Mouse (Mus musculus): ENCODE measurements around the gene Ube2ql1. TPM values are rescaled to one million over a fixed set of nuclear protein-coding genes. Genes with fewer than 3 reads are reported as not detected.

Gene Ube2ql1
- polyA plus RNA-seq, 1 experiment from 2014 or later, result 1.4 TPM

- no peak overlapping the region for H3K9ac ChIP-seq (ENCODE audit: low read depth, low read length)
- H3K9me3 ChIP-seq (replicated peaks; ENCODE audit: control insufficient read depth, low read length), result no peaks in the 10 kb centered on the region
- no peaks in the 10 kb centered on the region for H3K4me1 ChIP-seq (ENCODE audit: control insufficient read depth, insufficient read depth, low read length)
- H3K27ac ChIP-seq (ENCODE audit: low read depth, low read length), result no peak overlapping the region
- no peak for ATAC-seq (replicated peaks; ENCODE audit: insufficient number of reproducible peaks, low FRiP score, low TSS enrichment)
- no peaks in the 10 kb centered on the region for H3K27me3 ChIP-seq (ENCODE audit: control insufficient read depth, insufficient read depth, low read length)
- H3K4me3 ChIP-seq (ENCODE audit: low read depth, low read length), result no peak overlapping the region
- H3K4me2 ChIP-seq, result no peak overlapping the region
- no peaks in the 10 kb centered on the region for H3K36me3 ChIP-seq (ENCODE audit: control insufficient read depth, insufficient read depth, low read length)
- 66% methylated on average over 2 of the region's 2 CpGs for WGBS (ENCODE audit: insufficient replicate concordance)
Observed at GRCm38 (mm10) chr13:69752875-69753274, 13.2 kb upstream of the Ube2ql1 start.

GRCm38 (mm10) chr13:69751510-69751909 is 11.8 kb upstream of the Ube2ql1 start:
- ATAC-seq (replicated peaks; ENCODE audit: insufficient number of reproducible peaks, low FRiP score, low TSS enrichment), result 0 out of 2 replicates have a peak, but pooled peaks have one; percentile 49
- H3K4me1 ChIP-seq (ENCODE audit: control insufficient read depth, insufficient read depth, low read length), result no peaks in the 10 kb centered on the region
- peak overlapping the region; percentile 29 for H3K4me2 ChIP-seq
- no peaks in the 10 kb centered on the region for H3K9me3 ChIP-seq (replicated peaks; ENCODE audit: control insufficient read depth, low read length)
- no peak overlapping the region for H3K9ac ChIP-seq (ENCODE audit: low read depth, low read length)
- peak overlapping the region; percentile 35; the same call in 1 of the 2 replicates for H3K27ac ChIP-seq (ENCODE audit: low read depth, low read length)
- WGBS (ENCODE audit: insufficient replicate concordance), result 61% methylated on average over 6 of the region's 6 CpGs
- H3K36me3 ChIP-seq (ENCODE audit: control insufficient read depth, insufficient read depth, low read length), result no peaks in the 10 kb centered on the region
- H3K4me3 ChIP-seq (ENCODE audit: low read depth, low read length), result no peak overlapping the region
- H3K27me3 ChIP-seq (ENCODE audit: control insufficient read depth, insufficient read depth, low read length), result no peaks in the 10 kb centered on the region

- H3K4me2 ChIP-seq, result no peak overlapping the region
- H3K36me3 ChIP-seq (ENCODE audit: control insufficient read depth, insufficient read depth, low read length), result no peaks in the 10 kb centered on the region
- WGBS (ENCODE audit: insufficient replicate concordance), result 72% methylated on average over 4 of the region's 4 CpGs
- H3K27me3 ChIP-seq (ENCODE audit: control insufficient read depth, insufficient read depth, low read length), result no peaks in the 10 kb centered on the region
- H3K4me1 ChIP-seq (ENCODE audit: control insufficient read depth, insufficient read depth, low read length), result no peaks in the 10 kb centered on the region
- H3K9ac ChIP-seq (ENCODE audit: low read depth, low read length), result no peak overlapping the region
- no peak overlapping the region for H3K27ac ChIP-seq (ENCODE audit: low read depth, low read length)
- H3K4me3 ChIP-seq (ENCODE audit: low read depth, low read length), result no peak overlapping the region
- no peaks in the 10 kb centered on the region for H3K9me3 ChIP-seq (replicated peaks; ENCODE audit: control insufficient read depth, low read length)
- no peak for ATAC-seq (replicated peaks; ENCODE audit: insufficient number of reproducible peaks, low FRiP score, low TSS enrichment)
Observed at GRCm38 (mm10) chr13:69748756-69749155, 9.1 kb upstream of the Ube2ql1 start.

- Histone ChIP-seq H3K9ac (ENCODE audit: low read depth, low read length) (peak overlapping the region; percentile 56), H3K4me1 (ENCODE audit: control insufficient read depth, insufficient read depth, low read length) (peaks cover 7% of the 10 kb centered on the region; the same call in 1 of the 2 replicates), H3K27me3 (ENCODE audit: control insufficient read depth, insufficient read depth, low read length) (peaks cover 51% of the 10 kb centered on the region), H3K27ac (ENCODE audit: low read depth, low read length) (no peak overlapping the region), H3K9me3 (replicated peaks; ENCODE audit: control insufficient read depth, low read length) (peaks cover 3% of the 10 kb centered on the region), H3K4me2 (peak overlapping the region; percentile 97), H3K4me3 (ENCODE audit: low read depth, low read length) (peak overlapping the region; percentile 60), H3K36me3 (ENCODE audit: control insufficient read depth, insufficient read depth, low read length) (no peaks in the 10 kb centered on the region)
- ATAC-seq (replicated peaks; ENCODE audit: insufficient number of reproducible peaks, low FRiP score, low TSS enrichment), result 0 out of 2 replicates have a peak, but pooled peaks have one; percentile 37
- WGBS (ENCODE audit: insufficient replicate concordance), result 3% methylated on average over 29 of the region's 29 CpGs
Observed at GRCm38 (mm10) chr13:69740331-69741285, 919 bp upstream of the Ube2ql1 start.

GRCm38 (mm10) chr13:69739091-69739758 is 464 bp downstream of the Ube2ql1 start:
- H3K9me3 ChIP-seq (replicated peaks; ENCODE audit: control insufficient read depth, low read length), result peaks cover 3% of the 10 kb centered on the region
- peak overlapping the region; percentile 60 for H3K4me3 ChIP-seq (ENCODE audit: low read depth, low read length)
- peak overlapping the region; percentile 69 for H3K9ac ChIP-seq (ENCODE audit: low read depth, low read length)
- H3K36me3 ChIP-seq (ENCODE audit: control insufficient read depth, insufficient read depth, low read length), result no peaks in the 10 kb centered on the region
- peaks cover 7% of the 10 kb centered on the region; the same call in 1 of the 2 replicates for H3K4me1 ChIP-seq (ENCODE audit: control insufficient read depth, insufficient read depth, low read length)
- peak; percentile 62 for ATAC-seq (replicated peaks; ENCODE audit: insufficient number of reproducible peaks, low FRiP score, low TSS enrichment)
- peak overlapping the region; percentile 97 for H3K4me2 ChIP-seq
- H3K27me3 ChIP-seq (ENCODE audit: control insufficient read depth, insufficient read depth, low read length), result peaks cover 57% of the 10 kb centered on the region
- H3K27ac ChIP-seq (ENCODE audit: low read depth, low read length), result no peak overlapping the region
- WGBS (ENCODE audit: insufficient replicate concordance), result under 1% methylated on average over 75 of the region's 78 CpGs

GRCm38 (mm10) chr13:69738461-69738971 is 1.2 kb downstream of the Ube2ql1 start:
- Histone ChIP-seq H3K4me3 (ENCODE audit: low read depth, low read length) (peak overlapping the region; percentile 60), H3K4me1 (ENCODE audit: control insufficient read depth, insufficient read depth, low read length) (peaks cover 7% of the 10 kb centered on the region; the same call in 1 of the 2 replicates), H3K36me3 (ENCODE audit: control insufficient read depth, insufficient read depth, low read length) (no peaks in the 10 kb centered on the region), H3K27ac (ENCODE audit: low read depth, low read length) (no peak overlapping the region), H3K9me3 (replicated peaks; ENCODE audit: control insufficient read depth, low read length) (peaks cover 3% of the 10 kb centered on the region), H3K27me3 (ENCODE audit: control insufficient read depth, insufficient read depth, low read length) (peaks cover 57% of the 10 kb centered on the region), H3K4me2 (peak overlapping the region; percentile 97), H3K9ac (ENCODE audit: low read depth, low read length) (0 out of 2 replicates have a peak overlapping the region, but pooled peaks have one; percentile 34)
- no peak; the same call in 1 of the 2 replicates for ATAC-seq (replicated peaks; ENCODE audit: insufficient number of reproducible peaks, low FRiP score, low TSS enrichment)
- under 1% methylated on average over 40 of the region's 40 CpGs for WGBS (ENCODE audit: insufficient replicate concordance)

GRCm38 (mm10) chr13:69737444-69738185 is 2.1 kb downstream of the Ube2ql1 start:
- Histone ChIP-seq H3K27ac (ENCODE audit: low read depth, low read length) (no peak overlapping the region), H3K4me2 (peak overlapping the region; percentile 97), H3K9ac (ENCODE audit: low read depth, low read length) (no peak overlapping the region), H3K4me3 (ENCODE audit: low read depth, low read length) (peak overlapping the region; percentile 60), H3K27me3 (ENCODE audit: control insufficient read depth, insufficient read depth, low read length) (peaks cover 57% of the 10 kb centered on the region), H3K36me3 (ENCODE audit: control insufficient read depth, insufficient read depth, low read length) (no peaks in the 10 kb centered on the region), H3K4me1 (ENCODE audit: control insufficient read depth, insufficient read depth, low read length) (peaks cover 7% of the 10 kb centered on the region; the same call in 1 of the 2 replicates), H3K9me3 (replicated peaks; ENCODE audit: control insufficient read depth, low read length) (peaks cover 3% of the 10 kb centered on the region)
- ATAC-seq (replicated peaks; ENCODE audit: insufficient number of reproducible peaks, low FRiP score, low TSS enrichment), result no peak
- 18% methylated on average over 16 of the region's 19 CpGs for WGBS (ENCODE audit: insufficient replicate concordance)

GRCm38 (mm10) chr13:69732636-69733035 is 7.1 kb downstream of the Ube2ql1 start:
- Histone ChIP-seq H3K4me2 (peak overlapping the region; percentile 6; the same call in 1 of the 2 replicates), H3K36me3 (ENCODE audit: control insufficient read depth, insufficient read depth, low read length) (no peaks in the 10 kb centered on the region), H3K27ac (ENCODE audit: low read depth, low read length) (no peak overlapping the region), H3K9ac (ENCODE audit: low read depth, low read length) (no peak overlapping the region), H3K9me3 (replicated peaks; ENCODE audit: control insufficient read depth, low read length) (no peaks in the 10 kb centered on the region), H3K4me3 (ENCODE audit: low read depth, low read length) (no peak overlapping the region), H3K27me3 (ENCODE audit: control insufficient read depth, insufficient read depth, low read length) (peaks cover 23% of the 10 kb centered on the region), H3K4me1 (ENCODE audit: control insufficient read depth, insufficient read depth, low read length) (0 out of 2 replicates have a peak, but pooled peaks cover 3% of the 10 kb centered on the region)
- WGBS (ENCODE audit: insufficient replicate concordance), result 53% methylated on average over 6 of the region's 6 CpGs
- ATAC-seq (replicated peaks; ENCODE audit: insufficient number of reproducible peaks, low FRiP score, low TSS enrichment), result no peak
